Mouse (Mus musculus) E14TG2a.4 (cell line): ENCODE results near the gene Gm11237.
"Not testable (repeated sequence)": the region's sequence is repeated elsewhere in the genome, so short reads cannot be mapped to it uniquely, and the experiment has no call there.

Experiments used
- CTCF ChIP-seq: conservative IDR thresholded peaks from 2 replicates; pipeline ENCODE4 v1.5.1; 2014; ENCODE audit warnings: low read length
- NANOG ChIP-seq: IDR thresholded peaks from 2 replicates; pipeline ENCODE4 v1.6.1; 2014; ENCODE audit warnings: borderline replicate concordance, low read length, mixed read lengths

- not testable (repeated sequence) for TF ChIP-seq CTCF, NANOG
These were observed at the start of gene Gm11237 for GRCm38 (mm10) chr4:73622684-73623083.
